Mouse (Mus musculus): ENCODE results near the gene Gm37240. TPM values are rescaled to one million over a fixed set of nuclear protein-coding genes. Genes with fewer than 3 reads are reported as not detected.

Gene Gm37240
- polyA plus RNA-seq, 1 experiment from 2014 or later: 10.8 TPM

GRCm38 (mm10) chr3:85634389-85635125, 252.8 kb downstream of the Gm37240 start:
- in situ Hi-C loops (cut with MboI; ENCODE audit: low pct_unique_long_range_greater_than_20kb): no loop called here
- no peaks in the 10 kb centered on the region for H3K27me3 ChIP-seq
- ChIA-PET CTCF (interaction anchor here (0.9 to 1.7 kb wide), 5 partner anchors 12 to 289 kb away, joined by 3 to 6 read pairs (median 4); no protein-coding TSS in a partner anchor), POLR2A (no interaction called here)
- ATAC-seq: peak; percentile 65
- TF ChIP-seq CTCF (IDR thresholded peaks at IDR 0.05): no peak
- DNase-seq (ENCODE audit: low read depth, low spot score): peak; percentile 86

- CTCF ChIA-PET: no interaction called here
- POLR2A ChIA-PET: no interaction called here
- TF ChIP-seq CTCF (IDR thresholded peaks at IDR 0.05): no peak
- DNase-seq (ENCODE audit: low read depth, low spot score): no peak
- in situ Hi-C loops (cut with MboI; ENCODE audit: low pct_unique_long_range_greater_than_20kb): no loop called here
- no peaks in the 10 kb centered on the region for H3K27me3 ChIP-seq
- no peak for ATAC-seq
Measured at GRCm38 (mm10) chr3:85633733-85634132, 253.6 kb downstream of the Gm37240 start.

- POLR2A ChIA-PET: interaction anchor here (0.5 kb wide), 1 partner anchor 9 kb away, joined by 3 read pairs; no protein-coding TSS in a partner anchor
- DNase-seq (ENCODE audit: low read depth, low spot score) (peak; percentile 78), ATAC-seq (peak; percentile 96)
- CTCF ChIA-PET: interaction anchor here (0.6 to 1.7 kb wide), 6 partner anchors 11 to 975 kb away, joined by 3 to 7 read pairs (median 3); no protein-coding TSS in a partner anchor
- H3K27me3 ChIP-seq: no peaks in the 10 kb centered on the region
- no peak for TF ChIP-seq CTCF (IDR thresholded peaks at IDR 0.05)
- in situ Hi-C loops (cut with MboI; ENCODE audit: low pct_unique_long_range_greater_than_20kb): no loop called here
Measured at GRCm38 (mm10) chr3:85629895-85630510, 257.3 kb downstream of the Gm37240 start.

GRCm38 (mm10) chr3:85619751-85620150, 267.6 kb downstream of the Gm37240 start:
- DNase-seq (ENCODE audit: low read depth, low spot score) (no peak), ATAC-seq (no peak)
- ChIA-PET POLR2A (no interaction called here), CTCF (interaction anchor here (0.8 to 1.8 kb wide), 5 partner anchors 8 to 27 kb away, joined by 3 to 5 read pairs (median 3); no protein-coding TSS in a partner anchor)
- no peak for TF ChIP-seq CTCF (IDR thresholded peaks at IDR 0.05)
- no peaks in the 10 kb centered on the region for H3K27me3 ChIP-seq
- in situ Hi-C loops (cut with MboI; ENCODE audit: low pct_unique_long_range_greater_than_20kb): no loop called here

- in situ Hi-C loops (cut with MboI; ENCODE audit: low pct_unique_long_range_greater_than_20kb): no loop called here
- ChIA-PET POLR2A (no interaction called here), CTCF (interaction anchor here (0.9 to 1.8 kb wide), 3 partner anchors 10 to 27 kb away, joined by 3 to 4 read pairs (median 3); no protein-coding TSS in a partner anchor)
- no peaks in the 10 kb centered on the region for H3K27me3 ChIP-seq
- no peak for ATAC-seq
- no peak for DNase-seq (ENCODE audit: low read depth, low spot score)
- no peak for TF ChIP-seq CTCF (IDR thresholded peaks at IDR 0.05)
Measured at GRCm38 (mm10) chr3:85619345-85619744, 268.0 kb downstream of the Gm37240 start.

- H3K27me3 ChIP-seq: no peaks in the 10 kb centered on the region
- ATAC-seq (no peak), DNase-seq (ENCODE audit: low read depth, low spot score) (no peak)
- ChIA-PET POLR2A (no interaction called here), CTCF (interaction anchor here (0.9 to 1.8 kb wide), 3 partner anchors 10 to 26 kb away, joined by 3 to 4 read pairs (median 3); no protein-coding TSS in a partner anchor)
- TF ChIP-seq CTCF (IDR thresholded peaks at IDR 0.05): no peak
- in situ Hi-C loops (cut with MboI; ENCODE audit: low pct_unique_long_range_greater_than_20kb): no loop called here
Measured at GRCm38 (mm10) chr3:85618885-85619284, 268.4 kb downstream of the Gm37240 start.

- ATAC-seq (no peak), DNase-seq (ENCODE audit: low read depth, low spot score) (no peak)
- CTCF ChIA-PET: no interaction called here
- TF ChIP-seq CTCF (IDR thresholded peaks at IDR 0.05): no peak
- POLR2A ChIA-PET: no interaction called here
- in situ Hi-C loops (cut with MboI; ENCODE audit: low pct_unique_long_range_greater_than_20kb): no loop called here
- no peaks in the 10 kb centered on the region for H3K27me3 ChIP-seq
Measured at GRCm38 (mm10) chr3:85616389-85616788, 270.9 kb downstream of the Gm37240 start.

GRCm38 (mm10) chr3:85607753-85608152, 279.6 kb downstream of the Gm37240 start:
- no peak for TF ChIP-seq CTCF (IDR thresholded peaks at IDR 0.05)
- no peak for ATAC-seq
- ChIA-PET CTCF (interaction anchor here (1.9 kb wide), 1 partner anchor 13 kb away, joined by 5 read pairs; no protein-coding TSS in a partner anchor), POLR2A (no interaction called here)
- no peaks in the 10 kb centered on the region for H3K27me3 ChIP-seq
- no peak for DNase-seq (ENCODE audit: low read depth, low spot score)
- in situ Hi-C loops (cut with MboI; ENCODE audit: low pct_unique_long_range_greater_than_20kb): no loop called here

GRCm38 (mm10) chr3:85606912-85607311, 280.4 kb downstream of the Gm37240 start:
- ChIA-PET POLR2A (no interaction called here), CTCF (no interaction called here)
- H3K27me3 ChIP-seq: no peaks in the 10 kb centered on the region
- no peak for TF ChIP-seq CTCF (IDR thresholded peaks at IDR 0.05)
- in situ Hi-C loops (cut with MboI; ENCODE audit: low pct_unique_long_range_greater_than_20kb): no loop called here
- DNase-seq (ENCODE audit: low read depth, low spot score) (no peak), ATAC-seq (no peak)

- TF ChIP-seq CTCF (IDR thresholded peaks at IDR 0.05): no peak
- no peaks in the 10 kb centered on the region for H3K27me3 ChIP-seq
- in situ Hi-C loops (cut with MboI; ENCODE audit: low pct_unique_long_range_greater_than_20kb): no loop called here
- ATAC-seq (no peak), DNase-seq (ENCODE audit: low read depth, low spot score) (no peak)
- CTCF ChIA-PET: no interaction called here
- POLR2A ChIA-PET: interaction anchor here (0.9 kb wide), 1 partner anchor 13 kb away, joined by 3 read pairs; no protein-coding TSS in a partner anchor
Measured at GRCm38 (mm10) chr3:85603811-85604210, 283.5 kb downstream of the Gm37240 start.

- CTCF ChIA-PET: interaction anchor here (3.0 to 3.5 kb wide), 2 partner anchors 12 kb away, joined by 12 to 15 read pairs; no protein-coding TSS in a partner anchor
- POLR2A ChIA-PET: no interaction called here
- DNase-seq (ENCODE audit: low read depth, low spot score): no peak
- ATAC-seq: no peak
- H3K27me3 ChIP-seq: no peaks in the 10 kb centered on the region
- TF ChIP-seq CTCF (IDR thresholded peaks at IDR 0.05): no peak
- in situ Hi-C loops (cut with MboI; ENCODE audit: low pct_unique_long_range_greater_than_20kb): no loop called here
Measured at GRCm38 (mm10) chr3:85601841-85602305, 285.4 kb downstream of the Gm37240 start.

Measured in Patski (cell line).